Comparison of ENCODE assay signal across 21 mouse cellular contexts in genomic region chr13:45306177-45306576, GRCm38 (mm10).
DNase-seq lines count a peak whose midpoint lies in the region; ATAC-seq lines count a peak whose summit lies in the region.
"Had no signal": no experiment of that assay in that cellular context is flagged by ENCODE, and none has a peak within 500 bp of the region (broad histone marks: within the 10 kb centered on the region; RNA-seq: fewer than 3 reads in every experiment).

No protein-coding gene starts in this region.

- peak; percentile 21; the same call in 1 of the 2 replicates for ATAC-seq in stomach, embryonic 16.5 days (ENCODE audit: insufficient read depth, low FRiP score)
- ATAC-seq: forebrain, embryonic 16.5 days; intestine, embryonic 16.5 days had no signal

- no peaks in the 10 kb centered on the region for H3K36me3 ChIP-seq in embryonic facial prominence, embryonic 10.5 days (replicated peaks)
- H3K36me3 ChIP-seq in stomach, embryonic 16.5 days (ENCODE audit: control insufficient read depth, insufficient read depth, low read length), result no peaks in the 10 kb centered on the region
- no peaks in the 10 kb centered on the region for H3K36me3 ChIP-seq in forebrain, embryonic 10.5 days (replicated peaks)
- H3K36me3 ChIP-seq: G1E; midbrain, embryonic 12.5 days had no signal

- no peaks in the 10 kb centered on the region for H3K27me3 ChIP-seq in embryonic facial prominence, embryonic 10.5 days (replicated peaks; ENCODE audit: low read depth, poor library complexity, severe bottlenecking)
- H3K27me3 ChIP-seq in stomach, embryonic 16.5 days (ENCODE audit: control insufficient read depth, insufficient read depth, low read length), result no peaks in the 10 kb centered on the region
- H3K27me3 ChIP-seq in forebrain, embryonic 10.5 days (ENCODE audit: poor library complexity, severe bottlenecking), result no peaks in the 10 kb centered on the region
- H3K27me3 ChIP-seq: midbrain, embryonic 12.5 days had no signal

- peaks cover 4% of the 10 kb centered on the region; the same call in 1 of the 2 replicates for H3K4me1 ChIP-seq in embryonic facial prominence, embryonic 10.5 days
- H3K4me1 ChIP-seq in stomach, embryonic 16.5 days (ENCODE audit: control insufficient read depth, insufficient read depth, low read length), result peaks cover 4% of the 10 kb centered on the region; the same call in 1 of the 2 replicates
- peaks cover 16% of the 10 kb centered on the region for H3K4me1 ChIP-seq in forebrain, embryonic 10.5 days
- H3K4me1 ChIP-seq: midbrain, embryonic 12.5 days had no signal

- no peak overlapping the region for H3K4me3 ChIP-seq in embryonic facial prominence, embryonic 10.5 days
- H3K4me3 ChIP-seq in stomach, embryonic 16.5 days (replicated peaks; ENCODE audit: low read length), result no peak overlapping the region
- H3K4me3 ChIP-seq in forebrain, embryonic 10.5 days, result no peak overlapping the region
- H3K4me3 ChIP-seq: gastrocnemius, adult 2 months; midbrain, embryonic 12.5 days had no signal

- no peak overlapping the region for H3K27ac ChIP-seq in embryonic facial prominence, embryonic 10.5 days (replicated peaks)
- H3K27ac ChIP-seq in stomach, embryonic 16.5 days (ENCODE audit: low read length), result no peak overlapping the region; the same call in 1 of the 2 replicates
- H3K27ac ChIP-seq in forebrain, embryonic 10.5 days, result no peak overlapping the region
- H3K27ac ChIP-seq: gastrocnemius, adult 2 months; hindbrain, embryonic 14.5 days; midbrain, embryonic 12.5 days had no signal

- WGBS in embryonic facial prominence, embryonic 10.5 days, result 51% methylated on average over 5 of the region's 5 CpGs
- 68% methylated on average over 5 of the region's 5 CpGs for WGBS in stomach, embryonic 16.5 days
- 74% methylated on average over 5 of the region's 5 CpGs for WGBS in forebrain, embryonic 10.5 days

- no peak overlapping the region for H3K4me2 ChIP-seq in stomach, embryonic 16.5 days (ENCODE audit: low read depth, low read length)
- H3K4me2 ChIP-seq: hindbrain, embryonic 14.5 days; liver, embryonic 11.5 days; midbrain, embryonic 12.5 days had no signal

- no peak overlapping the region for H3K9ac ChIP-seq in stomach, embryonic 16.5 days (ENCODE audit: low read length)
- H3K9ac ChIP-seq: hindbrain, embryonic 14.5 days; midbrain, embryonic 12.5 days had no signal

- DNase-seq in ZHBTc4 (ENCODE audit: low read depth, low spot score), result peak; percentile 94
- peak; percentile 27 for DNase-seq in embryonic facial prominence, embryonic 10.5 days (ENCODE audit: low spot score)
- DNase-seq in gonadal fat pad, adult 2 months (ENCODE audit: low read depth), result peak; percentile 83
- no peak for DNase-seq in frontal cortex, postnatal 36 days (ENCODE audit: low spot score in 2 of 2)
- DNase-seq in ovary, postnatal 10 days (ENCODE audit: low spot score), result no peak
- no peak for DNase-seq in forebrain, embryonic 10.5 days (ENCODE audit: extremely low spot score, low spot score)
- DNase-seq in lung, postnatal 10 days, result no peak
- DNase-seq: adrenal gland, adult 8-10 months; cerebellum, adult 8-10 months; gastrocnemius, adult 2 months; heart, adult 18-20 months; heart, postnatal 36 days; right cerebral cortex, adult 18-20 months; thymus, adult 18-20 months had no signal

- H3K9me3 ChIP-seq in embryonic facial prominence, embryonic 10.5 days, result no peaks in the 10 kb centered on the region
- H3K9me3 ChIP-seq in stomach, embryonic 16.5 days (replicated peaks; ENCODE audit: control insufficient read depth, low read length), result no peaks in the 10 kb centered on the region; the same call in 1 of the 2 replicates
- no peaks in the 10 kb centered on the region for H3K9me3 ChIP-seq in forebrain, embryonic 10.5 days
- H3K9me3 ChIP-seq: G1E; midbrain, embryonic 12.5 days had no signal

Comparison
In these comparisons a context has a peak if more than half of its experiments do, and no peak if none do; other contexts are left out.
1. DNase-seq: peak in ZHBTc4 (single experiment), embryonic facial prominence, embryonic 10.5 days (single experiment) and gonadal fat pad, adult 2 months (single experiment); none in frontal cortex, postnatal 36 days (0 of 2), ovary, postnatal 10 days (single experiment), forebrain, embryonic 10.5 days (single experiment) and lung, postnatal 10 days (single experiment).